Mouse (Mus musculus) lung, adult 2 months (tissue): ENCODE data around the gene Ttc9c.

Experiments used
- CTCF ChIP-seq: fragments of 200-500 bp; IDR thresholded peaks from 2 replicates; pipeline ENCODE4 v1.5.1; 2011; ENCODE audit warnings: mild to moderate bottlenecking, low read length, control low read depth; ENCODE audit not compliant: insufficient read depth
- POLR2A ChIP-seq: fragments of 200-500 bp; IDR thresholded peaks from 2 replicates; pipeline ENCODE4 v1.6.1; 2011; ENCODE audit warnings: low read depth, mild to moderate bottlenecking, control low read depth, low read length, borderline replicate concordance; ENCODE audit errors: extremely low read depth

DNA sequence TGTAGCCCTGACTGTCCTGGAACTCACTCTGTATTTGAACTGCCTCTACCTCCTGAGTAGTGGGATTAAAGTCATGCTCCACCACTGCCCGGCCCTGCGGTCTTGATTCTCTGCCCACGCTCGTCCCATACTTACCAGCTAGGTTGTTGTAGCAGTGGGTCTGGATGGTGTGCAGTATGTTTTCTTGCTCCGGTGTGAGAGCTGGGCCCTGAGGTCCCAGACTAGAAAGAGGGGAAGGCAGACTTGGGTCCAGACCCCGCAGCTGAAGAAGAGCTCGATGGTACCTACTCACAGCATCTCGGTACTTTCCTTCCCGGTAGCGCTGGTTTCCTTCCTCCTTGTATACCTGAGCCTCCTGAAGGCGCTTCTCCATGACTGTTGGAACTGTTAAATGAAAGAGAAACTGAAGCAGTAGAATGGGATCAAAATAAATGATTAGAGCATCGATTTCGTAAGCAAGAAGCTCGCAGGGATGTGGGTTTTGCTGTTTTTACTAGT is 783 bp downstream of the Ttc9c start:
- TF ChIP-seq CTCF (no peak), POLR2A (no peak)
